Mouse (Mus musculus) brain, adult 2 months (tissue): ENCODE data around the gene Myrf.

ENCODE experiments used
- DNase-seq: peaks from one replicate; pipeline ENCODE4 v3.0.0; 2011; ENCODE audit warnings: low read depth, low spot score

The Myrf gene

GRCm38 (mm10) chr19:10208851-10209250 is 31.7 kb downstream of the Myrf start:
- no peak for DNase-seq

DNA sequence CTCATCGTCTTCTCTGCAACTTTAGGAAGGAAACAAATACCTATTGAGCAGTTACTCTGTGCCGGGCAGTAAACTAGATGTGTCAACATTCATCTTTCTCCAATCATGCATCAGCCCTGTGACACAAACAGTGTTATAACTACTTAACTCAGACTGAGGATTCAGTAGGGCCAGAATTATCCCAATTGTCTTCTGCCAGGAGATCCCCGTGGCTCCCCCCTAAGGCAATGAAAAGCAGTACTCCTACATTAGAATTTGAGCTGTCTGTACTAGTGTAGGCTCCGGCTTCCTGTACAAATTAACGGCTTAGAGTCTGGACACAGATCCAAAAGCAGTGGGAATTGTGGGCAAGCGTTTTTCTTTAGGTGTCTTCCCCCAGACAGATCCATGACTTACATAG is 35.5 kb downstream of the Myrf start:
- no peak for DNase-seq

DNA sequence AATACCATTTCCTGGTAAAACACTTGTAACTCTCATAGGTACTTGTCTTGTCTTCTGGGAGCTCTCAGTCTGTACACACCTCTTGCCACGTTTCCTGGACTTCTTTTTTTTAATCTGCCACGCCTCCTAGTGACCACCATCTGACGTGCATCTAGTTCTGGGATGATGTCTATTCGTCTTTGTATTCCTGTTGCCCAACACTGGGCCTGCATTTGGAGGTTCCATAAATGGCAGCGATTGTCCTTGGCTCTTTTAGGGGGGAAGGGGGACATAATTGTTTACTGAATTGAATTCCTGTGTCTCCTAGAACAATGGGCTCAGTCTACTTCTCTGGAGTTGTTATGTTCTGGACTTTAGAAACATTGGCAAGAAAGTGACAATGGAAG is 35.9 kb downstream of the Myrf start:
- peak; percentile 91 for DNase-seq

DNA sequence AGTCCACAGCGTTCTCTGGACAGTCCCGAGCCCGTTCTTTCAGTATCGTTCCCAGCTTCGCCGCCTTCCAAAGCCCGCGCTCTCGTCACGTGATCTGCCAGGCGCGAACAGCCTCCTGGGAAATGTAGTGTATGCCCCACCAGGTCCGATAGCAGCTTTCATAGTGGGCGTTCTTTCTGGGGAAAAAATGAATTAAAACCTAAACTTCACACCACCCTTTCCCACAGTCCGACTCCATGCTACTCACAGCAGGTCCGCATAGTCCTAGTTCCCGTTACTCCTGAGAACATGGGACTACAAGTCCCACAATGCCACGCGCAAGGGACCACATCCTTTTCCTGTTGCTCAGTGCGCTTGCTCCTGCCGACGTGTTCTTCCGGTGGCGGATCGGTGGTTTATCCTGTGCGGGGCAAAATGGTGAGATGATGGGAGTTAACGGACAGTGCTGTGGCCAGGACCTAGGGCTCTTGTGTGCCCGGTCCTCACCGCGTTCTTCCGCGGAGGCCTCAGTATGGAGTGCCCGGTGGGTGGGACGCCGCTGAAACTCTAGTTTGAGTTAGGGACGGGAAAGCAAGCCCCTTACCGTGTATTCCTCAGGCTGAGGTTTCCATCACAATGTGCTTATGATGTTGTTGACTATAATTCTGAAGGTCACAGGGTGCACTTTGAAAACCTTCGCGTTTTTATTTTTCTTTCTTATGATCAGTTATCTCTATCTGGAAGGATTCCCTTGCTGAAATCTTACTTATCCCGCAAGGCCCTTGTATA is 36.5 kb downstream of the Myrf start, which contains the start of the genes Tmem258 and Fen1:
TSS of gene Tmem258 (plus strand) at position 167 of the 768 bp plus-strand sequence.
TSS of gene Fen1 (minus strand) at position 322 of the 768 bp plus-strand sequence.
- peak; percentile 95 for DNase-seq

DNA sequence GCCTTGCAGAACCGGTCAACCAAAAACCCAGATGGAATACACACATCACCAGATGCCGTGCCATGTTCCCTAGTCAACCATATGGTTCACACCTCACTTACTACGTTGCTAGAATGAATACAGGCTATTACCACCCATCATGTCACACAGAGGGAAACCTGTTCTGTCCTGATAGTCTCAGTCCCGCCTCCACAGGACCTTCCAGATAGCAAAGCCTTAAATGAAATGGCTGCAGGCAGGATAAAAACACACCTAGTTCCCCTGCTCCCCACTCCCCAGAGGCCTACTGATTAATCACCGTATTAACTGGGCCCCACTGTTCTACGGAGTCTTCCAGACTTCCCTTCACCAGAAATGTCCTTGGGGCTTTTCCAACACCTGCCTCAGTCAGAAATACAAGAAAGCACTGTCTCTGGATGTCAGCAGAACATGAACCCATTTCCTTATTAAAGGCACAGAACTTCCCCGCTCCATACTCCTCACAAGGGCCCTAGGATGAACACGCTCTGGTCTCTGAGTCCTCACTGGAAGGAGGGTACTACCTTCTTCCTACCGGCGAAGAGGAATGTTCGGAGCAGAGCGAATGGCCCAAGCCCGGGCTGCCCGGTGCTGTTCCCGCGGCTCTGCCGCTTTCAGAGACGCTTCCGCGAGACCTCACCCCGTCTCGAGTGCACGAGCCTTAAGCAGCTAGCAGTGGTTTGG is 37.3 kb downstream of the Myrf start:
- no peak for DNase-seq

DNA sequence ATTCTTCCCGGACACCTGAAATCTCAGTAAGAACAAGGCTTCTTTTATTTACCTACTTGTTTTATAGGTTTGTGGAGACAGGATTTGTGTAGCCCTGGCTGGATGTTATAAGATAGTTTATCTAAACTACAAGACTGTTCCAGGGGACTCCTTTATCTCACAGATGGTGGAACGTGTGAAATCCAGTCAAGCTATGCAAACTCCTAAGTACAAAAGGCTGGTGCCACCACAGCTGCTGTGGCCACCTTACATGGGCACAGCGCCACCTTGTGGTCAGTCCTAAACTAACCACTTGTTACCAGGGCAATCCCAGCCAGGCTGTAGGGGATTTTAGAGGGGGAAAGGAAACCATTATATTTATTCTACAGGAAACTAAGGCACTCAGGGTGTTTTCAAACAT is 41.8 kb downstream of the Myrf start:
- DNase-seq = peak; percentile 92

- DNase-seq = no peak
Measured at GRCm38 (mm10) chr19:10198286-10198685, 42.3 kb downstream of the Myrf start.

- no peak for DNase-seq
Measured at GRCm38 (mm10) chr19:10197130-10197529, 43.4 kb downstream of the Myrf start.

- no peak for DNase-seq
Measured at GRCm38 (mm10) chr19:10195252-10195651, 45.3 kb downstream of the Myrf start.

GRCm38 (mm10) chr19:10194337-10194736 is 46.2 kb downstream of the Myrf start:
- DNase-seq = no peak

- DNase-seq = peak; percentile 51
Measured at GRCm38 (mm10) chr19:10191326-10191725, 49.2 kb downstream of the Myrf start.

- peak; percentile 79 for DNase-seq
Measured at GRCm38 (mm10) chr19:10190796-10191195, 49.8 kb downstream of the Myrf start.

DNA sequence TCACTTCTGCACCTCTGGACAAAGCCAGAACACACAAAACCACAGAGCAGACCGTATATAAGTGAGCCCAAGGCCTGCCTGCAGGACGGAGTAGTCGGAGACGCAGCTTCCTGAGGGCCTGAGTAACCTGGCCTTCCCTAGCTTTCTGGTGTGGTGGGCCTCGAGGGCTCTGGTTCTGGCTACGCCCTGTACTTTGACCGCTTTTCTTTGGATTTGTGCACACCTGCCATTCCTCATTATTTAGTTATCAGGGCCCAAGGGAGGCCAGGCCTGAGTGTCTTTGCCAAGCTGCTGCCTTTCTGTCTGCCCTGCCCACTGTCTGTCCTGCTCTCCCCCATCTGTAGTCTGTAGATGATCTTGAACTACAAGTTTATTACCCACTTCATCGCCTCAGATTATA is 50.6 kb downstream of the Myrf start:
- DNase-seq = no peak

- no peak for DNase-seq
Measured at GRCm38 (mm10) chr19:10189022-10189421, 51.5 kb downstream of the Myrf start.

DNA sequence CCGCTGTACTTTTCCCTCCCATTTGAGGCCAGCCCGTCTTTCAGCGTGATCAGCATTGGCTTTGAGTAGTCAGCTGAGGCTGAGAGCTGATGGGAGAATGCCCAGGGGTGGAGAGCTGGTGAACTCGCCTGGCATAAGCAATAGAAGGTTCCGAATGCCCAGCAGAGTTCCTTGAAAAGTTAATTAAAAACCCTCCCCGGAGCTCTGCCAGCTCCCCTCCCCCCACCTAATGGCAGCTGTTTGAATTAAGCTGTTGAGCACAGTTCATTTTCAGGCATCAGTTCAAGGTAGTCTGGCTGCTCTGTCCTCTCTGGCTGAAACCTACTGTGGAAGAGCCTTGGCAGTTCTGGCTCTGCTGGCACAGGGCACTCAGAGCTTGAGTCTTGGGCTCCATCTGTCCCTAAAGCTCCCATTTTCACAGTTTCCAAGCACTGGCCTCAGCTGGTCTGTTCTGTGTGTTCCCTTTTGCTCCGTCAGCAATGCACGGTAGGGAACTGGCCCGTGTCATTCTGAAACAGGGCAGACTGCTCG is 52.2 kb downstream of the Myrf start:
- peak; percentile 95 for DNase-seq

DNA sequence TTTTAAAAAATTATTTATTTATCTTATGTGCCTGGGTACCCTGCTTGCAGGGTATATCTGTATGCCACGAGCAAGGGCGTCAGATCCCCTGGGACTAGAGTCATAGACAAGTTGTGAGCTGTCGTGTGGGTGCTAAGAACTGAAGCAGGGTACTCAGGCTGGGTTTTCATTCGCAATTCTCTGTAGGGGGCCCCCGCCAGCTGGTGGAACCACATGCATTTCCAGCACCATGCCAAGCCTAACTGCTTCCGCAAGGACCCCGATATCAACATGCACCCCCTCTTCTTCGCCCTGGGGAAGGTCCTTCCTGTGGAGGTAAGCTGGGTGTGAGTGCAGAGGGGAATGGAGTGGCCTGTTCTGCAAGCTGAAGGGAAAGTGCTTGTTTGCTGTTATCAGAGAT is 54.0 kb downstream of the Myrf start:
- DNase-seq = no peak

DNA sequence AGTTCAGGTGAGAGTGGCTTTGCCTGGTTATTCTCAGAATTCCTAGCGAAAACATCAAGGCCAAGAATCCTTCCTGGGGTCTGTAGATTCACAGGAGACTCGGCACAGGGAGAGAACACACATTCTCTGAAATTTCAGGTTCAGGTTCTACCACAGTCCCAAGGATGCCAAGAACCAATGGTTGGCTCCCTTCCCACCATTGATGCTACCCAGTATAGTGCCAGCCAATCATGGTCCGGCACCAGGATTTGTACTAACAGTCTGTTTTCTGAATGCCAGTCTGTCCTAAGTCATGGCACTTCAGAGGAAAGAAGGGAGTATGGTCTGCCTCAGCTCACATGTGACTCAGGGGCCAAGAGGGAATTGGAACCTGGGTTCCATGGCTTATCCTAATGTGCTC is 54.7 kb downstream of the Myrf start:
- no peak for DNase-seq

DNA sequence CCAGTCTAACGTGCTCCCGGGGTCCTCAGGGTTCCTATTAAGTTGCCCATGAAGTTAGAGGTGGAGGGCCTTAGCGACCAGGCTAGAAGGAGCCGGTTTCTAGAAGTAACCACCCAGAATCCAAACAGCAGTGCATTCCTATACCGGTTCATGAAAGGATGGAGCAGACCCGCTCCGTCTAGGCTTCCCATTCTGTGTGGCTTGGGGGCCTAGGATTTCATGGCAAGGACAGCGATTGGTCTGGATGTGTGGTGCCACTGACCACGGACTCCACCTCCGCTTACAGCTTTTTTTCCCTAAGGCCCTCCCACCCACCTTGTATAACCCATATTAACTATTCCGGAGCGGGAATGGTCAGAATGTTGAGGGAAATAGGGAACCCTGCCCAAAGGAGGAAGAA is 56.5 kb downstream of the Myrf start:
- peak; percentile 65 for DNase-seq

GRCm38 (mm10) chr19:10183299-10183983 is 57.1 kb downstream of the Myrf start:
- DNase-seq = peak; percentile 97

DNA sequence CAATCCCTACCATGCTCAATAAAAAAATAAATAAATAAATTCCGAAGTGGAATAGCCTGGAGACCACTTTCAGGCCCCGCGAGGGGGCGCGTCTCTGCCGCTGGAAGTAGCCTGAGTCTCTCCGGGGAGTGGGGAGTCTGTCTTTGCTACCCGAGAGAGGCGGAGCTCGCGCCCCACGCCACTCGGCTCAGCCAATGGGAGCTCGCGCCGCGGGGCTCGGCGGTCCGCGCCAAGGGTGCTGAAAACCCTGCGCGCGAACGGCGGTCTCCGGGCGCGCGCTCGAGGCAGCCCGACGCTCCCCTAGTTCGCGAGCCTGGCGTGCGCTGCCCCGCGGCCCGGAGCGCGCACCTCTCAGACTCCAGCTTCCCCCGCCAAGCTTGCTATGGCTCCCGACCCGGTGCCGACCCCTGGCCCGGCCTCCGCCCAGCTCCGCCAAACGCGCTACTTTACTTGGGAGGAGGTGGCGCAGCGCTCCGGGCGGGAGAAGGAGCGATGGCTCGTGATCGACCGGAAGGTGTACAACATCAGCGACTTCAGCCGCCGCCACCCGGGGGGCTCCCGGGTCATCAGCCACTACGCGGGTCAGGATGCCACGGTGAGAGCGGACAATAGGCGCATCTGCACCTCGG is 57.8 kb downstream of the Myrf start, which contains the start of gene Fads1:
TSS of gene Fads1 (plus strand) at position 219 of the 629 bp plus-strand sequence.
- DNase-seq = peak; percentile 98

DNA sequence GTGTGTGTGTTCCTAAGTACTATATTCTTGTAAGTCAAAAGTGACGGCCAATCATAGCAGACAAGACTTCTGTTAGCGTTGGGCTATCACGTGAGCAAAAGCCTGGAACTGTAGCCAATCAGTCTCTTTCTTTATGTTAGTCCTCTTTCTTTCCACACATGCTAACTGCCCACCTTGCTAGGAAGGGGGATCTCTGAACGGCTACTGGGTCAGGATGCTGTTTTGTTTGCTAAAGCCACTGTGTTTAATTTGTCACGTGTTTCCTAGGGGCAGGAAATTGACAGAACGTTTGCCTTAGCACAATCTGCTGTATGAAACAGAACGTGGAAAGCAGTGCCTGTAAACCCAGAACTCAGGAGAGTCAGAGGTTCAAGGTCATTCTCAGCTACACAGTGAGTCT is 58.4 kb downstream of the Myrf start:
- DNase-seq = peak; percentile 67

DNA sequence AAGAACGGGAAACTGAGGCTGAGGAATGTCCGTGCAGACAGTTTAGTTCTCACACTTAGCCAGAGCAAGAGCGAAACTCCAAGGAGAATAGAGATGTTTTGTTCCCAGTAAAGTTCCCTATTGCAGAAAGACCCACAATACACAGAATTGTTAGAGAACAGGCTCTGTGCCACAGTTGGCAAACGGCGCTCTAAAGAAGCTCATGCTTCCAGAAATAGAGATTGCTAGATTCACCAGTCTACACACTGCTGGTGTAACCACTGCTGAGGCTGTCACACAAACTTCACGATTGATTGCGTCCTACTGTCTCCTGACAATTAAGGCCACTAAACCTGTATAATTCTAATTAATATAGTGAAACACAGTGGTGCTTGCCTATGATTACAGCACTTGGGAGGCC is 59.3 kb downstream of the Myrf start:
- DNase-seq = peak; percentile 86
